Mouse (Mus musculus) forebrain, embryonic 14.5 days (tissue): ENCODE results near the gene Jun. TPM values are rescaled to one million over a fixed set of nuclear protein-coding genes. Genes with fewer than 3 reads are reported as not detected.

Experiments used
- ATAC-seq: fragments of 200-750 bp; cut with Nextera tagmentation; 2 replicates; pipeline ENCODE4 v1.8.0; 2017; ENCODE audit warnings: mild to moderate bottlenecking, moderate library complexity
- DNase-seq: peaks from one replicate; pipeline ENCODE4 v3.0.0-alpha.2; 2015; ENCODE audit warnings: low spot score
- H3K27ac ChIP-seq: fragments of 300-500 bp; sonication (generic); 2 replicates; pipeline ENCODE4 v1.5.1; 2014; ENCODE audit warnings: low read depth, mild to moderate bottlenecking, control low read depth, low read length, moderate library complexity
- H3K27me3 ChIP-seq: fragments of 300-500 bp; sonication (generic); replicated peaks from 2 replicates; pipeline ENCODE4 v1.6.1; 2014; ENCODE audit warnings: low read length, control low read depth, mixed read lengths; ENCODE audit not compliant: control insufficient read depth, insufficient read depth
- H3K36me3 ChIP-seq: fragments of 300-500 bp; sonication (generic); 2 replicates; pipeline ENCODE4 v1.6.1; 2014; ENCODE audit warnings: low read length, control low read depth; ENCODE audit not compliant: control insufficient read depth, insufficient read depth
- H3K4me1 ChIP-seq: fragments of 300-500 bp; sonication (generic); 2 replicates; pipeline ENCODE4 v1.6.1; 2014; ENCODE audit warnings: antibody characterized with exemption, low read length, control low read depth; ENCODE audit not compliant: control insufficient read depth, insufficient read depth
- H3K4me2 ChIP-seq: fragments of 300-500 bp; sonication (generic); 2 replicates; pipeline ENCODE4 v1.6.1; 2014; ENCODE audit warnings: mild to moderate bottlenecking, control low read depth, low read length
- H3K4me3 ChIP-seq: fragments of 300-500 bp; sonication (generic); 2 replicates; pipeline ENCODE4 v1.5.1; 2014; ENCODE audit warnings: low read depth, low read length, control low read depth
- H3K9ac ChIP-seq: fragments of 300-500 bp; sonication (generic); 2 replicates; pipeline ENCODE4 v1.6.1; 2014; ENCODE audit warnings: mild to moderate bottlenecking, low read length, control low read depth, moderate library complexity
- H3K9me3 ChIP-seq: fragments of 300-500 bp; sonication (generic); replicated peaks from 2 replicates; pipeline ENCODE4 v1.6.1; 2016; ENCODE audit warnings: low read length, control low read depth, mixed read lengths; ENCODE audit not compliant: control insufficient read depth
- WGBS: fragments of 180-500 bp; shearing (Covaris S2); extraction: QIAGEN DNeasy Blood & Tissue Kit; methylation state at CpG from one replicate; pipeline ENCODE4 v1.1.7; 2014; 5-methylcytosine and 5-hydroxymethylcytosine counted together
- polyA plus RNA-seq: library from polyadenylated mRNA; unstranded; fragments of >200 nt; fragmentation: Nextera tagmentation; extraction: Ambion mirVana; gene quantifications from 2 replicates; pipeline ENCODE4 v1.2.1, GENCODE M21; 2014

Gene Jun
- polyA plus RNA-seq, 1 experiment from 2014 or later: 36.0 TPM

DNA sequence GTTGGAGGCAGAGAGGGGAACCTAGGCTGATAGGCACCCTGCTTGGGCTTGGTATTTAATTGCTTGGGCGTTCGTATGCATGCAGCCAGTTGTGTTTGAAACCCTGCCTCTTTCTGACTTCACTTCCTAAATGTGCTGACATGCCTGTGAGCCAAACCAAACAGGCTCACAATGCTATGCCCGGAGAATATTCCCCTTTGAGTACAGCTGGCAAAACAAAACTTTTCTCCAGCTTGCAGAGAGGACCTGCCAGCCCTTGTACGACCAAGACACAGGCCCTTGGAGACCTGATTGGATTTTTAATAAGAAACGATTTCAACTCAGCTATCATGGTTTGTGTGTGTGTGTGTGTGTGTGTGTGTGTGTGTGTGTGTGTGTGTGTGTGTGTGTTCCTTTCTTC lies 14.0 kb downstream of the Jun start:
- no peak overlapping the region for H3K4me2 ChIP-seq
- no peak overlapping the region for H3K9ac ChIP-seq
- no peaks in the 10 kb centered on the region for H3K9me3 ChIP-seq
- H3K27ac ChIP-seq: no peak overlapping the region
- no peaks in the 10 kb centered on the region for H3K27me3 ChIP-seq
- 11% methylated on average over 5 of the region's 5 CpGs for WGBS
- H3K4me1 ChIP-seq: peaks cover 7% of the 10 kb centered on the region; the same call in 1 of the 2 replicates
- ATAC-seq (no peak), DNase-seq (no peak)
- H3K4me3 ChIP-seq: no peak overlapping the region
- no peaks in the 10 kb centered on the region for H3K36me3 ChIP-seq

DNA sequence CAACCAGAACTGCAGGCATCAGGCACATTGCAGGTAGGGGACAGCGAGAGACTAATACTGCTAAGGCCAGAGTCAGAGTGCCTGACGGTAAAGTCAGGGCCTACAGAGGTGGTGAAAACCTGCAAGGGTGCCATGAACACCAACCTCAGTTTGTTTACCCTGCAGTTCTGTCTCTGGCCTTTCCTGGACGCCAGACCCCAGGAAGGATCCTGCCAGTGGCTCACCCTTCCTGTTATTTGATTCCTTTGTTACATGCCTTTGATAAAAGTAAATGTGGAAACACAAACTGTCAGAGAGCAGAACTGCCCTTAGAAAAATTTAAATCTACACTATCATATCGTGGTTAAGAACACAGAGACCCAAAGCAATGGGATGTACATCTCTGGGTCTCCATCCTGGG lies 20.9 kb downstream of the Jun start:
- Histone ChIP-seq H3K27ac (no peak overlapping the region), H3K9ac (no peak overlapping the region), H3K4me2 (no peak overlapping the region), H3K4me3 (no peak overlapping the region), H3K9me3 (no peaks in the 10 kb centered on the region), H3K36me3 (no peaks in the 10 kb centered on the region), H3K27me3 (no peaks in the 10 kb centered on the region), H3K4me1 (no peaks in the 10 kb centered on the region)
- ATAC-seq (no peak), DNase-seq (no peak)
- WGBS: 71% methylated on average over 4 of the region's 4 CpGs

DNA sequence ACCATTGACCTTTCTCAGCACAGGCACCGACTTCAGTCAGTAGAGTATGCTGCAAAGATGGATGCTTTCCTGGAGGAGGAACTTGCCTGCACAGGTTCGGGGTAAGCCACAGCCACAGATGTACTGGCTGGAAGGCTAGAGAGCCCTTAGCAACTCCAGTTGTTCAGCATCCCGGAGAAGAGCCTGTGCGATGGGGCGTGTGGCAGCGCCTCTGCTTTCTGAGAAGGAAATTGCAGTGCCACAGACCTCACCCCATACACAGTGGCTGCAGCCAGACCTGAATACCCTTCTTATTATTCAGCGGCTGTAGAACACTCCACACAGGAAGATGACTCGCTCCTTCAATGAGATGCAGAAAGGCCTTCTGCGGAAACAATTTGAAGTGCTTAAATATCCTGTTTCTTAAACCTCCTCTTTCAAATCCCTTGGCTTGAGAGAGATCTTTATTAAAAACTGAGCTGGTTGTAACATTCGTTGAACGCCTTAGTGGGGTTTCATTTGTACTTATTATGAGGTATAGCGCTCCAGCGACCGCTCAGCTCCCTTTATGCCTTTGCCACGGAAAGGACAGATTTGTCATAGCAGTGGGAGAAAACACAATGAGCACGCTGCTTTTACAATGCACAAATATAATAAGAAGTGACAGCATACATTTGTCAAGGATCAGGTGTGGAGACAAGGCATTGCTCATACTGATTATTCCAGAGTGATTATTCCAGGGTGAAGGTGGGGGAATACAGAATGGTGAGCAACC lies 26.0 kb downstream of the Jun start:
- Histone ChIP-seq H3K4me1 (0 out of 2 replicates have a peak, but pooled peaks cover 2% of the 10 kb centered on the region), H3K27me3 (no peaks in the 10 kb centered on the region), H3K4me2 (no peak overlapping the region), H3K4me3 (no peak overlapping the region), H3K36me3 (no peaks in the 10 kb centered on the region), H3K27ac (no peak overlapping the region), H3K9me3 (no peaks in the 10 kb centered on the region), H3K9ac (no peak overlapping the region)
- ATAC-seq (peak; percentile 65), DNase-seq (peak; percentile 44)
- WGBS: 54% methylated on average over 16 of the region's 16 CpGs

DNA sequence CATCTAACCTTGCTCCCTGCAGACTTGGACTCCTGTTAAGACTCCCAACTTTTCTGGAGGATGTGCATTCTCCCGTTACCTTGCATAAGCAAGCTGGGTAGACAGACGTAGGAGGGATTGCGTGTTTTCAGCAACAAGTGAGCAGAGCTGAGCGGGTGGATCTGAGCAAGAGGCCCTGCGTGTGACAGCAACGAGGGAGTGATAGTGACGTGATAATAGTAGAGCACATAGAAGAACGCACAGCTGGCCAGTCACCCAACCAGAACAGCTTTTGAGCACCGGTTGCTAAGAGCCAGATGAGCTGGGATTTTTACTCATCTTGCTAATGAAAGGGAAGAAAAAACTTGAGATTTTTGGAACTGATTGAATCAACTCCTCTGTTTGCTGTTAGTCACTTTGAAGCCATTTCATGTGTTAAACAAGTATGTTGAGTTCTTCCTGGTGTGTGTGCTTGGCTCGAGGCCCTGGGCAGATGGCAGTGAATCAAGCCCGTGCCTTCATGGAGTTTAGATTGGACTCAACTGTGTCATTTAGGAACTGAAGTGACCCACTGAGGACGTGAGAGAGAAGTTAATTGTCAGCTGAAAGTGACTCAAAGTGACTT lies 28.6 kb downstream of the Jun start:
- Histone ChIP-seq H3K4me1 (0 out of 2 replicates have a peak, but pooled peaks cover 2% of the 10 kb centered on the region), H3K9me3 (no peaks in the 10 kb centered on the region), H3K4me2 (no peak overlapping the region), H3K9ac (no peak overlapping the region), H3K4me3 (no peak overlapping the region), H3K27me3 (no peaks in the 10 kb centered on the region), H3K27ac (no peak overlapping the region), H3K36me3 (no peaks in the 10 kb centered on the region)
- ATAC-seq (no peak), DNase-seq (peak; percentile 22)
- WGBS: 80% methylated on average over 12 of the region's 12 CpGs

DNA sequence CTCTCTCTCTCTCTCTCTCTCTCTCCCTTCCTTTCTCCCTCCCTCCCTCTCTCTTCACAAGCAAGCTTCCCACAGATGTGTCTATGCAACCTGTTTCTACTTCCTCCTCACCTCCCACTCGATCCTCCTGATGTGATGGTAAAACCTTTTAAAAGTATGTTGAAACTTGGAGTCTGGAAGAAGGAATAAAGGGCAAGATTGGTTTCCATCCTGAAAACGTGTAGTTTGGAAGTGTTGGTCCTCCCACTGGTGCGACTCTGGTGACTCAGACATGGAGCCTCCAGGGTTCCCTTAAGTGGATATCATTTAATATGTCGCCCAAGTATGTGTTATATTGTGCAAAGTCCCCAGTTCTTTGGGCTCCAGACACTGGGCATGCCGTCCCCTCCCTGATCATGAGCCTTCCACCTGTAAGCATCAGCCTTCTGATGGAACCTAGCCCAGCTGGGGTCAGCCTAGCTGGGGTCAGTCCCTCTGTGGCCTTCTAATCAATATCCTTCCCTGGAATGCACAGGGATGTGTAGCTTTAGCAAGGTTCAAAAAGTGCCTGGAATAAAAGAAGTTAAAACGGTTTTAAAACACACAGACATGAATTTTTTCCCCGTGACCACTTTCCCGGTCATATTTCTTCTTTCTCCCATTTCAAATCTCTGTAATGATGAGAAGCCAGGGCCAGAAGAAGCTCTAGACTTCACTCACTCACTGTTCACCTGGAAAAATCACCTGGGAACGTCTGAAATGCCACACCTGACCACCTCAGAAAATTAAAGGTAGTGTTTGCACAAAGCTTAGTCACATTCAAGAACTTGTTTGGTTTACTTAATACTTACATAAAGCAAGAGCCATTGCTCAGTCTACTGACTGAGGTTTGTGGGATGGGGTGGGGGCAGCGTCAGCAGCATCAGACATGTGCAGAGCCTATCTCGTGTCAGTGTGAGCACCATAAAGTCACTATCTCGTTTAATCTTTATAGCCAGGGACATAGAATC lies 30.1 kb downstream of the Jun start:
- Histone ChIP-seq H3K27ac (no peak overlapping the region), H3K4me1 (0 out of 2 replicates have a peak, but pooled peaks cover 2% of the 10 kb centered on the region), H3K4me3 (no peak overlapping the region), H3K9me3 (no peaks in the 10 kb centered on the region), H3K4me2 (no peak overlapping the region), H3K36me3 (no peaks in the 10 kb centered on the region), H3K9ac (no peak overlapping the region), H3K27me3 (no peaks in the 10 kb centered on the region)
- DNase-seq (no peak), ATAC-seq (no peak)
- WGBS: 86% methylated on average over 12 of the region's 12 CpGs

DNA sequence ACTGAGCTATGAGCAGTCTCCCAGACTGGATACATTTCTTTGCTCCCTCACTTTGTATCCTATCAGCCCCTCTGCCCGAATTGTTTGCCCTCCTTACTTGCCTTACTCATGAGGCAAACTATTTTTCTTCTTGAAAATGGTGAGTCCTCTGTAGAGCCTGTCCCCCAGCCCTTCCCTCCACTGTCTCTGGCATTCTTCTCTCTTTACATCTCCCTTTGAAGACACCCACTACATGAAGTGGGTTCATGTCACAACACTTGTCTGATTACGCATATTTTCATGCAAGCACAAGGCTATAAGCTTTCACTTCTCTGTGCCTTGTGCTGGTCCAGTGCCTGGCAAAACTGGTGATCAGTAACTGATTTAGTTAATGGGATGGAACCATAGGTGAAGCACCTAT lies 31.8 kb downstream of the Jun start:
- H3K4me2 ChIP-seq: no peak overlapping the region
- H3K4me1 ChIP-seq: no peaks in the 10 kb centered on the region
- ATAC-seq: no peak
- DNase-seq: no peak
- no peaks in the 10 kb centered on the region for H3K9me3 ChIP-seq
- no peaks in the 10 kb centered on the region for H3K36me3 ChIP-seq
- H3K4me3 ChIP-seq: no peak overlapping the region
- H3K27ac ChIP-seq: no peak overlapping the region
- 87% methylated on average over 2 of the region's 2 CpGs for WGBS
- H3K27me3 ChIP-seq: no peaks in the 10 kb centered on the region
- no peak overlapping the region for H3K9ac ChIP-seq

DNA sequence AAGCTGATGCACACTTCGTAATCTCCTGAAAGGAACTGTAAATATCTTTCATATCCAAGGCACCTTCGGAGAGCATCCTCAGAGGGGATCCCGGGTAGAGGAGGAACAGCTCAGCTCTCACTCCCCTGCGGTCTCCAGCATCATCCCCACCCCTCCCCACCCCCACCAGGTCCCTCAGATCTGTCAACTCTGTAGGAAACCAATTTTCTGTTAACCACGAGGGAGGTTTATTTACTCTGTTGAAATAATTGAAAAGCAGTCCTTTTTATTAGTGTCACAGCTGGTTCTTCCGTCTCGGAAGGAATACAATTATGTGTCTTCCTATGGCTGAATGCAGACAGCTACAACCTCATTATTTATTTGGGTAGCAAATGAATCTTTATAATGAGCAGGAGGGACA lies 33.8 kb downstream of the Jun start:
- no peak for DNase-seq
- no peak overlapping the region for H3K27ac ChIP-seq
- H3K4me1 ChIP-seq: no peaks in the 10 kb centered on the region
- ATAC-seq: no peak
- no peaks in the 10 kb centered on the region for H3K9me3 ChIP-seq
- no peaks in the 10 kb centered on the region for H3K36me3 ChIP-seq
- H3K27me3 ChIP-seq: no peaks in the 10 kb centered on the region
- H3K9ac ChIP-seq: no peak overlapping the region
- 18% methylated on average over 7 of the region's 7 CpGs for WGBS
- no peak overlapping the region for H3K4me3 ChIP-seq
- H3K4me2 ChIP-seq: no peak overlapping the region

DNA sequence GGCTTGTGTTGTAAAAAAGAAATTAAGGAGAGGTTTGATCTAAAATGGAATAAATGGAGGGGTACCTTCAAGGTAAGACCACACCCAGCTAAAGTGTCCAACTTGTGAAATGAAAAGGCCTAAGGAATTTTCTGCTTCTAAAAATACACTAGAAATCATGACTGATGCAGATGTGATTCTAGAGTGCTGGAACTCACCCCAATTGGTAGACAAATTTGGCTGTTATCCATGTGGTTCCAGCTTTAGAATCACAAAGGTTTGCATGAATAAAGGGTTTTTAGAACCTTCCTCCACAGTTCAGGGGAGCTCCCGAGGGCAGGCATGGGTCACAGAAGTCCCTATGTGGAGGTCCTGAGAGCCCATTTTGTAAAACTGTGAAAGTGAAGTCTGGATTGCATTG lies 39.3 kb downstream of the Jun start:
- Histone ChIP-seq H3K9me3 (no peaks in the 10 kb centered on the region), H3K27ac (no peak overlapping the region), H3K27me3 (no peaks in the 10 kb centered on the region), H3K4me1 (no peaks in the 10 kb centered on the region), H3K4me3 (no peak overlapping the region), H3K9ac (no peak overlapping the region), H3K4me2 (no peak overlapping the region), H3K36me3 (no peaks in the 10 kb centered on the region)
- WGBS: 68% methylated on average over 1 of the region's 1 CpGs
- ATAC-seq: no peak
- no peak for DNase-seq
